Mouse (Mus musculus) embryonic facial prominence, embryonic 14.5 days (tissue): Measurements from ENCODE around the gene Zbed6. TPM values are rescaled to one million over a fixed set of nuclear protein-coding genes. Genes with fewer than 3 reads are reported as not detected.
"Not testable (repeated sequence)": the region's sequence is repeated elsewhere in the genome, so short reads cannot be mapped to it uniquely, and the experiment has no call there.

Source experiments
- ATAC-seq: fragments of 200-750 bp; cut with Nextera tagmentation; 2 replicates; pipeline ENCODE4 v1.8.0; 2017; ENCODE audit warnings: low read depth, moderate number of reproducible peaks, moderate TSS enrichment
- DNase-seq: peaks from one replicate; pipeline ENCODE4 v3.0.0-alpha.2; 2015; ENCODE audit warnings: low spot score
- H3K27ac ChIP-seq: fragments of 300-500 bp; sonication (generic); replicated peaks from 2 replicates; pipeline ENCODE4 v1.5.1; 2014; ENCODE audit warnings: low read depth, mild to moderate bottlenecking, low read length, moderate library complexity
- H3K27me3 ChIP-seq: fragments of 300-500 bp; sonication (generic); replicated peaks from 2 replicates; pipeline ENCODE4 v1.6.1; 2014; ENCODE audit warnings: low read length; ENCODE audit not compliant: control insufficient read depth, insufficient read depth
- H3K36me3 ChIP-seq: fragments of 300-500 bp; sonication (generic); 2 replicates; pipeline ENCODE4 v1.6.1; 2014; ENCODE audit warnings: low read length, mixed read lengths; ENCODE audit not compliant: control insufficient read depth, insufficient read depth
- H3K4me1 ChIP-seq: fragments of 300-500 bp; sonication (generic); 2 replicates; pipeline ENCODE4 v1.6.1; 2014; ENCODE audit warnings: antibody characterized with exemption, low read length; ENCODE audit not compliant: control insufficient read depth, insufficient read depth
- H3K4me2 ChIP-seq: fragments of 300-500 bp; sonication (generic); 2 replicates; pipeline ENCODE4 v1.6.1; 2014; ENCODE audit warnings: low read depth, mild to moderate bottlenecking, low read length, moderate library complexity, mixed read lengths
- H3K4me3 ChIP-seq: fragments of 300-500 bp; sonication (generic); 2 replicates; pipeline ENCODE4 v1.5.1; 2014; ENCODE audit warnings: low read depth, mild to moderate bottlenecking, low read length
- H3K9ac ChIP-seq: fragments of 300-500 bp; sonication (generic); 2 replicates; pipeline ENCODE4 v1.6.1; 2014; ENCODE audit warnings: low read depth, mild to moderate bottlenecking, low read length, moderate library complexity, mixed read lengths
- H3K9me3 ChIP-seq: fragments of 300-500 bp; sonication (generic); 2 replicates; pipeline ENCODE4 v1.6.1; 2016; ENCODE audit warnings: low read length; ENCODE audit not compliant: control insufficient read depth
- WGBS: fragments of 180-500 bp; shearing (Covaris S2); extraction: QIAGEN DNeasy Blood & Tissue Kit; methylation state at CpG from one replicate; pipeline ENCODE4 v1.1.7; 2014; 5-methylcytosine and 5-hydroxymethylcytosine counted together
- polyA plus RNA-seq: library from polyadenylated mRNA; unstranded; fragments of >200 nt; fragmentation: Nextera tagmentation; extraction: Ambion mirVana; gene quantifications from 2 replicates; pipeline ENCODE4 v1.2.1, GENCODE M21; 2014

Gene Zbed6
- polyA plus RNA-seq, result not detected in 2 replicates

GRCm38 (mm10) chr1:133660466-133661202 lies at the start of gene Zbed6:
Gene Zbed6, minus strand, starts transcription at chr1:133660885.
- Histone ChIP-seq H3K9me3 (no peaks in the 10 kb centered on the region), H3K27ac (peak within 1 kb of the TSS; percentile 97), H3K4me3 (peak within 1 kb of the TSS; percentile 64), H3K9ac (peak within 1 kb of the TSS; percentile 92), H3K4me2 (peak within 1 kb of the TSS; percentile 73), H3K4me1 (peaks cover 26% of the 10 kb centered on the region), H3K27me3 (no peaks in the 10 kb centered on the region), H3K36me3 (peaks cover 34% of the 10 kb centered on the region)
- whole genome bisulfite sequencing, result under 1% methylated on average over 19 of the region's 41 CpGs
- ATAC-seq, result peak; percentile 81
- peak; percentile 79 for DNase-seq

- Histone ChIP-seq H3K9ac (no peak overlapping the region), H3K27ac (no peak overlapping the region), H3K9me3 (no peaks in the 10 kb centered on the region), H3K4me2 (no peak overlapping the region), H3K36me3 (peaks cover 43% of the 10 kb centered on the region), H3K4me1 (peaks cover 20% of the 10 kb centered on the region; the same call in 1 of the 2 replicates), H3K4me3 (no peak overlapping the region), H3K27me3 (no peaks in the 10 kb centered on the region)
- no peak for ATAC-seq
- WGBS, result 71% methylated on average over 3 of the region's 3 CpGs
- no peak for DNase-seq
Measured at GRCm38 (mm10) chr1:133709292-133709691, 48.6 kb upstream of the Zbed6 start.

GRCm38 (mm10) chr1:133701824-133702223 lies 41.1 kb upstream of the Zbed6 start:
- DNase-seq, H3K9me3 ChIP-seq, H3K4me2 ChIP-seq, H3K27me3 ChIP-seq, H3K9ac ChIP-seq, H3K4me3 ChIP-seq, H3K27ac ChIP-seq, ATAC-seq, H3K4me1 ChIP-seq: not testable (repeated sequence)
- H3K36me3 ChIP-seq, result peaks cover 15% of the 10 kb centered on the region
- WGBS, result 22% methylated on average over 1 of the region's 2 CpGs

- H3K4me3 ChIP-seq, result no peak overlapping the region
- H3K4me2 ChIP-seq, result no peak overlapping the region
- DNase-seq, result no peak
- H3K27me3 ChIP-seq, result no peaks in the 10 kb centered on the region
- no peaks in the 10 kb centered on the region for H3K36me3 ChIP-seq
- no peaks in the 10 kb centered on the region for H3K9me3 ChIP-seq
- 93% methylated on average over 12 of the region's 12 CpGs for WGBS
- H3K4me1 ChIP-seq, result peaks cover 22% of the 10 kb centered on the region
- no peak overlapping the region for H3K27ac ChIP-seq
- ATAC-seq, result no peak
- H3K9ac ChIP-seq, result no peak overlapping the region
Measured at GRCm38 (mm10) chr1:133697935-133698620, 37.4 kb upstream of the Zbed6 start.

- Histone ChIP-seq H3K9ac (no peak overlapping the region; the same call in 1 of the 2 replicates), H3K36me3 (no peaks in the 10 kb centered on the region), H3K4me3 (no peak overlapping the region), H3K4me2 (no peak overlapping the region), H3K9me3 (no peaks in the 10 kb centered on the region), H3K27ac (peak overlapping the region; percentile 80), H3K27me3 (no peaks in the 10 kb centered on the region), H3K4me1 (peaks cover 22% of the 10 kb centered on the region)
- peak; percentile 93 for DNase-seq
- 13% methylated on average over 7 of the region's 7 CpGs for WGBS
- peak; percentile 80 for ATAC-seq
Measured at GRCm38 (mm10) chr1:133695901-133696300, 35.2 kb upstream of the Zbed6 start.

- no peak overlapping the region for H3K4me3 ChIP-seq
- peak overlapping the region; percentile 80 for H3K27ac ChIP-seq
- WGBS, result 92% methylated on average over 1 of the region's 1 CpGs
- ATAC-seq (no peak), DNase-seq (no peak)
- no peaks in the 10 kb centered on the region for H3K27me3 ChIP-seq
- no peaks in the 10 kb centered on the region for H3K36me3 ChIP-seq
- peaks cover 22% of the 10 kb centered on the region for H3K4me1 ChIP-seq
- H3K9me3 ChIP-seq, result no peaks in the 10 kb centered on the region
- H3K9ac ChIP-seq, result no peak overlapping the region
- no peak overlapping the region for H3K4me2 ChIP-seq
Measured at GRCm38 (mm10) chr1:133694876-133695275, 34.2 kb upstream of the Zbed6 start.

GRCm38 (mm10) chr1:133694301-133694700 lies 33.6 kb upstream of the Zbed6 start:
- peak; percentile 56 for ATAC-seq
- Histone ChIP-seq H3K36me3 (no peaks in the 10 kb centered on the region), H3K27ac (peak overlapping the region; percentile 80), H3K4me2 (no peak overlapping the region), H3K4me1 (peaks cover 22% of the 10 kb centered on the region), H3K9ac (no peak overlapping the region), H3K9me3 (no peaks in the 10 kb centered on the region), H3K4me3 (no peak overlapping the region), H3K27me3 (no peaks in the 10 kb centered on the region)
- 7% methylated on average over 1 of the region's 1 CpGs for WGBS
- peak; percentile 76 for DNase-seq

GRCm38 (mm10) chr1:133693536-133694114 lies 32.9 kb upstream of the Zbed6 start:
- Histone ChIP-seq H3K4me3 (no peak overlapping the region), H3K4me1 (peaks cover 22% of the 10 kb centered on the region), H3K27ac (peak overlapping the region; percentile 6), H3K4me2 (no peak overlapping the region), H3K36me3 (no peaks in the 10 kb centered on the region), H3K9me3 (no peaks in the 10 kb centered on the region), H3K27me3 (no peaks in the 10 kb centered on the region), H3K9ac (no peak overlapping the region)
- DNase-seq (no peak), ATAC-seq (no peak)
- WGBS, result 58% methylated on average over 10 of the region's 11 CpGs
